Mouse (Mus musculus): ENCODE results near the gene Ctrl. TPM values are rescaled to one million over a fixed set of nuclear protein-coding genes. Genes with fewer than 3 reads are reported as not detected.

Ctrl gene
- total and polyA plus RNA-seq, 2 experiments from 2014 or later, result 3.1 to 5.5 TPM

DNA sequence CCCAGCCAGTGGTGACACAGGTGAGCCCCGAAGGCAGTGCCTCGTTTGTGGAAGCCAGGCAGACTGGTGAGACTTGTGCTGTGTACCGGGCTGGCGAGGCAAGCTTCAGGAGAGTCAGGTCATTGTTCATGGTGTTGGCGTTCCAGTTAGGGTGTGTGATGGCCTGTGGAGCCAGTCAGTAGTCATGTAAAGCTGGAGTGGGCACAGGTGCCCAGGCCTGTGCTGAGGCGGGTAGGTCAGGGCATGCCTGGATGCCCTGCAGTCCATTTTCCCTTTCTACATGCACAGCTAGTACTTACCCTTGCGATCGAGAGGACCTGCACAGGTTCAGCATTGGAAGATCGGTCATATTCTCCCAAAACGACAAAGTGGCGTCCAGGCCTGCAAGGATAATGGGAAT, 1.1 kb downstream of the Ctrl start:
- Histone ChIP-seq H3K4me1 (ENCODE audit: insufficient read depth, low read length) (no peaks in the 10 kb centered on the region), H3K27ac (no peak overlapping the region), H3K9ac (replicated peaks; ENCODE audit: low read length) (no peak overlapping the region), H3K4me3 (ENCODE audit: low read length) (no peak overlapping the region), H3K27me3 (ENCODE audit: insufficient read depth, low read length) (no peaks in the 10 kb centered on the region), H3K36me3 (ENCODE audit: insufficient read depth, low read length) (0 out of 2 replicates have a peak, but pooled peaks cover 10% of the 10 kb centered on the region), H3K9me3 (ENCODE audit: low read length) (no peaks in the 10 kb centered on the region), H3K4me2 (ENCODE audit: low read depth, low read length) (no peak overlapping the region)
- ATAC-seq (no peak), DNase-seq (ENCODE audit: low spot score) (no peak)
- WGBS, result 93% methylated on average over 11 of the region's 11 CpGs
- TF ChIP-seq CTCF (IDR thresholded peaks at IDR 0.05; ENCODE audit: low read depth), result no peak

DNA sequence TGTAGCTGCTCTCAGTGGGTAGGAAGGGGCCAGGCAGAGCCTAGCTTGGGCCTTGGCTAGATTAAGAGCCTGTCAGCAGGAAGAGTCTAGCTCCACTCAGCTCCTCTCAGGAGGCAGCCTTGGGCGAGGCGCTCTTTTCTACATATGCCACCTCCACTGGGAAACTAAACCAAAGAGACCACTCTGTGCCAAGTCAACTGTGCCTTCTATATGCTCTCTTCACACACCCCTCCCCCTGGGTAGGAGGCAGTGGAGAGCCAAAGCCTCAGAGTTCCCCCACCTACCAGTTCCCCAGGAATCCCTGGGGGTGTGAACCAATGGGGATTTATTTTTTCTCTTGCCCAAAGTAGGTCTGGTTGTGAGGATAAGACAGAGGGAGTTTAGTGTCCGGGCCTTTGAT, 2.4 kb downstream of the Ctrl start:
- Histone ChIP-seq H3K4me3 (ENCODE audit: low read length) (no peak overlapping the region), H3K4me1 (ENCODE audit: insufficient read depth, low read length) (no peaks in the 10 kb centered on the region), H3K27me3 (ENCODE audit: insufficient read depth, low read length) (no peaks in the 10 kb centered on the region), H3K27ac (no peak overlapping the region), H3K4me2 (ENCODE audit: low read depth, low read length) (no peak overlapping the region), H3K9me3 (ENCODE audit: low read length) (no peaks in the 10 kb centered on the region), H3K9ac (replicated peaks; ENCODE audit: low read length) (no peak overlapping the region), H3K36me3 (ENCODE audit: insufficient read depth, low read length) (0 out of 2 replicates have a peak, but pooled peaks cover 10% of the 10 kb centered on the region)
- WGBS, result 95% methylated on average over 3 of the region's 3 CpGs
- ATAC-seq, result no peak
- DNase-seq (ENCODE audit: low spot score), result no peak
- no peak for TF ChIP-seq CTCF (IDR thresholded peaks at IDR 0.05; ENCODE audit: low read depth)

DNA sequence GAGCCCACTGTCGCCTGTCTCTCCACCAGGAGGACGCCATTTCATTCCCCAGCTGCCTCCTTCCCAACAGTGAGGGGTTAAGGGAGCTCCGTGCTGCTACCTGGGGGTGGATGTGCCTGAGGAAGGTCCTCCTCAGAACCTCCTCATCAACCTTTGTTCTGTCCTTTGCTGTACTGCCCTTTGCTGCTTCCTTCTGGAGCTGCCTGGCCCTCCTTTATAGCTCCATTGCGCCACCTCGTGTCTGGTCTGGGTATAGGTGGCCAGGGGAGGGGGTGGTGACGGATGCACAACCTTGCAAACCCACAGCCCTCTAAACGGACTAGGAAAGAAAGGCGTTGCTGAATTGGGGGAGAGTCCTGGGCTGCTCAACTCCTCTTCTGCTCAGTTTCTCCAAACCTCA, 3.1 kb downstream of the Ctrl start:
- DNase-seq (ENCODE audit: low spot score) (peak; percentile 88), ATAC-seq (peak; percentile 75)
- Histone ChIP-seq H3K27me3 (ENCODE audit: insufficient read depth, low read length) (no peaks in the 10 kb centered on the region), H3K9me3 (ENCODE audit: low read length) (no peaks in the 10 kb centered on the region), H3K27ac (peak overlapping the region; percentile 73), H3K9ac (replicated peaks; ENCODE audit: low read length) (peak overlapping the region; percentile 36; the same call in 1 of the 2 replicates), H3K36me3 (ENCODE audit: insufficient read depth, low read length) (0 out of 2 replicates have a peak, but pooled peaks cover 10% of the 10 kb centered on the region), H3K4me1 (ENCODE audit: insufficient read depth, low read length) (no peaks in the 10 kb centered on the region), H3K4me3 (ENCODE audit: low read length) (no peak overlapping the region), H3K4me2 (ENCODE audit: low read depth, low read length) (no peak overlapping the region)
- WGBS, result 17% methylated on average over 8 of the region's 8 CpGs
- TF ChIP-seq CTCF (IDR thresholded peaks at IDR 0.05; ENCODE audit: low read depth), result peak; percentile 99

DNA sequence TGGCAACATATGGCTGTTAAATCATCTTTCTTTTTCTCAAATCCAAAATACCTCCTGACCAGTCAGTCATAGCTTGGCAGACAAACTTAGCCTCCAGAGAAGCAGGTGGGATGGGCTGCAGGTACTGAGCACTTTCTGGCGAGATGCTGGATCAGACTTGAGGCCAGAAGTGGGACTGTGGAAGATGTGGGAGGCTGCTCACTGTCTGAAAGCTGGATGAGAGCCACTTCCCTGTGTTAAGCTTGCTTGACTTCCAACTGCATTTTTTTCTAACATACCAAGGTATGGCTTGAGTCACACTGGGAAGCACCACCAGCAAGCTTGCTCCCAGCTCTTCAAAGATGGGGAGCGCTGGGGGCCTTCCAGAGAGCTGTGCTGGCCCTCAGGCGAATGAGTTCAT, 8.5 kb downstream of the Ctrl start:
- Histone ChIP-seq H3K27ac (no peak overlapping the region), H3K4me2 (ENCODE audit: low read depth, low read length) (no peak overlapping the region), H3K27me3 (ENCODE audit: insufficient read depth, low read length) (no peaks in the 10 kb centered on the region), H3K36me3 (ENCODE audit: insufficient read depth, low read length) (no peaks in the 10 kb centered on the region), H3K9me3 (ENCODE audit: low read length) (no peaks in the 10 kb centered on the region), H3K4me1 (ENCODE audit: insufficient read depth, low read length) (no peaks in the 10 kb centered on the region), H3K9ac (replicated peaks; ENCODE audit: low read length) (no peak overlapping the region), H3K4me3 (ENCODE audit: low read length) (no peak overlapping the region)
- 69% methylated on average over 3 of the region's 3 CpGs for WGBS
- TF ChIP-seq CTCF (IDR thresholded peaks at IDR 0.05; ENCODE audit: low read depth), result no peak
- no peak for ATAC-seq
- DNase-seq (ENCODE audit: low spot score), result no peak

DNA sequence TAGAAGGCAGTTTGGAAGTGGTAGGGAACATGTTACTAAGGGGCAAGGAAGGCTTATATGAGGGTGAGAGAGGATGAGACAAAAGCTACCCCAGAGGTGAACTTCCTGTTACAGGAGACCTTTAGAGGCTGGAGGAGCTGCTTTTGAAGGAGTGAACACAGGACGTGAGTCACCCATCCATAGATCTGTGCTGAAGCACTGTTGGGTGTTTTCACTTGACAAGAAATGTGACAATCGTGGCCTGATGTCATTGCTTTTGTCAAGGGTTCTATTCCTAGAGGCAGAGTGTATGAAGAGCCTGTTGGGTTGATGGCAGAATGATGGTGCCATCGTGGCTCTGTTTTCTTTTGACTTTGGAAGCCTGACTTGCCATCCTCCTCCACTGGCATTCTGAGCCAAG, 14.3 kb downstream of the Ctrl start:
- ATAC-seq, result no peak
- no peaks in the 10 kb centered on the region for H3K4me1 ChIP-seq (ENCODE audit: insufficient read depth, low read length)
- 89% methylated on average over 3 of the region's 3 CpGs for WGBS

DNA sequence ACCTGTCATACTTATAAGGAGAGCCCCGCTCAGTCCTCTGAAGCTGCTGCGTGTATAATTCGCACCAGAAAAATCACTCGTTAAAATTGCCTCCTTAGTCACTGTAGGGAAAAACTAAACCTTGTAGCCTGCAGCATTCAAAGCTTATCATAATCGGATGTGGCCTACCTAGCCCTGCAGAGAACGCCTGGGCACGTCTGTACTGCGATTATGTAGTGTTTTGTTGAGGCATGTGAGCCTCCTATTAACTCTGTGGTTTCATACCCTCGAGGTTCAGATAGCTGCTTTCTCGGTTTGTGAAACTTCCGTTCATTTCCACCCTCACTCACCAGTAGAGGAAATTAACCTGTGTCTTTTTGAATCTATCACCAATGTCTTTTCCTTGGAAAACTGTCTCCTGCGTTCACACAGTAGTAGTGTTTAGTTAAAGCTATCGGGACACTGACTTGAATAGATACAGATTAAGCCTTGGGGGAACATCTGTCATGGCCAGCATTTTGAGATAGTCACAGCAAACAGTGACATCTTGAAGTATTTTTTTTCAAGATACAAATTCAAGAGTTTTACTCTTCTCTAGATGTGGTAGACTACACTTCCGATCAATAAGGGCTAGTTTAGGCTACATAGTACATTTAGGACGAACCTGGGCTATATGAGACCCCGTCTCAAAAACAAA, 32.6 kb downstream of the Ctrl start:
- Histone ChIP-seq H3K9ac (replicated peaks; ENCODE audit: low read length) (peak overlapping the region; percentile 96), H3K4me2 (ENCODE audit: low read depth, low read length) (peak overlapping the region; percentile 84), H3K4me3 (ENCODE audit: low read length) (peak overlapping the region; percentile 70), H3K27ac (peak overlapping the region; percentile 87), H3K9me3 (ENCODE audit: low read length) (no peaks in the 10 kb centered on the region), H3K4me1 (ENCODE audit: insufficient read depth, low read length) (peaks cover 5% of the 10 kb centered on the region), H3K36me3 (ENCODE audit: insufficient read depth, low read length) (no peaks in the 10 kb centered on the region), H3K27me3 (ENCODE audit: insufficient read depth, low read length) (no peaks in the 10 kb centered on the region)
- no peak for DNase-seq (ENCODE audit: low spot score)
- TF ChIP-seq CTCF (IDR thresholded peaks at IDR 0.05; ENCODE audit: low read depth), result no peak
- ATAC-seq, result no peak
- WGBS, result 36% methylated on average over 16 of the region's 16 CpGs

More for the DNA sequence above, 14.3 kb downstream of the Ctrl start:
- H3K27me3 ChIP-seq (ENCODE audit: insufficient read depth, low read length), result no peaks in the 10 kb centered on the region
- H3K36me3 ChIP-seq (ENCODE audit: insufficient read depth, low read length), result 0 out of 2 replicates have a peak, but pooled peaks cover 3% of the 10 kb centered on the region
- no peak for TF ChIP-seq CTCF (IDR thresholded peaks at IDR 0.05; ENCODE audit: low read depth)
- no peak overlapping the region for H3K9ac ChIP-seq (replicated peaks; ENCODE audit: low read length)
- DNase-seq (ENCODE audit: low spot score), result no peak
- H3K4me2 ChIP-seq (ENCODE audit: low read depth, low read length), result no peak overlapping the region
- H3K9me3 ChIP-seq (ENCODE audit: low read length), result no peaks in the 10 kb centered on the region
- no peak overlapping the region for H3K27ac ChIP-seq
- no peak overlapping the region for H3K4me3 ChIP-seq (ENCODE audit: low read length)
